Mouse (Mus musculus): ENCODE results near the gene Hectd2. TPM values are rescaled to one million over a fixed set of nuclear protein-coding genes. Genes with fewer than 3 reads are reported as not detected.
A peak's percentile ranks its signal among the peaks of the same experiment; 100 is the strongest.

Hectd2 gene
- polyA plus RNA-seq, 1 experiment from 2014 or later = 6.8 TPM

- Histone ChIP-seq H3K27me3 (ENCODE audit: control insufficient read depth, insufficient read depth, low read length) (no peaks in the 10 kb centered on the region), H3K9ac (ENCODE audit: low read length) (no peak overlapping the region), H3K4me1 (ENCODE audit: control insufficient read depth in 2 of 2, insufficient read depth in 2 of 2, low read length in 2 of 2) (peaks cover 2 to 15% of the 10 kb centered on the region in 2 experiments; a peak in 2 of 4 replicates), H3K27ac (replicated peaks in 1 of 2; ENCODE audit: control insufficient read depth in 1 of 2, insufficient read depth in 1 of 2, low read depth in 2 of 2, low read length in 2 of 2) (no peak overlapping the region), H3K9me3 (ENCODE audit: control insufficient read depth, low read length) (peaks cover 8% of the 10 kb centered on the region), H3K4me3 (ENCODE audit: control insufficient read depth in 1 of 2, insufficient read depth in 1 of 2, low read depth in 1 of 2, low read length in 2 of 2) (no peak overlapping the region), H3K36me3 (ENCODE audit: control insufficient read depth, insufficient read depth, low read length) (peaks cover 10% of the 10 kb centered on the region; the same call in 1 of the 2 replicates), H3K4me2 (ENCODE audit: low read length) (no peak overlapping the region)
- ATAC-seq (ENCODE audit: insufficient number of reproducible peaks, insufficient read depth, low FRiP score, low read depth) = no peak
- 88% methylated on average over 6 of the region's 6 CpGs for WGBS
Observed at GRCm38 (mm10) chr19:36645308-36645889, 91.0 kb downstream of the Hectd2 start.

GRCm38 (mm10) chr19:36646132-36646828, 91.8 kb downstream of the Hectd2 start:
- Histone ChIP-seq H3K9ac (ENCODE audit: low read length) (no peak overlapping the region), H3K36me3 (ENCODE audit: control insufficient read depth, insufficient read depth, low read length) (peaks cover 10% of the 10 kb centered on the region; the same call in 1 of the 2 replicates), H3K4me1 (ENCODE audit: control insufficient read depth in 2 of 2, insufficient read depth in 2 of 2, low read length in 2 of 2) (peaks cover 2 to 12% of the 10 kb centered on the region in 2 experiments; a peak in 2 of 4 replicates), H3K27me3 (ENCODE audit: control insufficient read depth, insufficient read depth, low read length) (no peaks in the 10 kb centered on the region), H3K4me2 (ENCODE audit: low read length) (no peak overlapping the region), H3K4me3 (ENCODE audit: control insufficient read depth in 1 of 2, insufficient read depth in 1 of 2, low read depth in 1 of 2, low read length in 2 of 2) (no peak overlapping the region), H3K9me3 (ENCODE audit: control insufficient read depth, low read length) (peaks cover 8% of the 10 kb centered on the region), H3K27ac (replicated peaks in 1 of 2; ENCODE audit: control insufficient read depth in 1 of 2, insufficient read depth in 1 of 2, low read depth in 2 of 2, low read length in 2 of 2) (no peak overlapping the region)
- ATAC-seq (ENCODE audit: insufficient number of reproducible peaks, insufficient read depth, low FRiP score, low read depth) = peak; percentile 47; the same call in 1 of the 2 replicates
- 65% methylated on average over 7 of the region's 7 CpGs for WGBS

- H3K4me3 ChIP-seq (ENCODE audit: control insufficient read depth in 1 of 2, insufficient read depth in 1 of 2, low read depth in 1 of 2, low read length in 2 of 2) = no peak overlapping the region
- H3K27ac ChIP-seq (replicated peaks in 1 of 2; ENCODE audit: control insufficient read depth in 1 of 2, insufficient read depth in 1 of 2, low read depth in 2 of 2, low read length in 2 of 2) = no peak overlapping the region
- 0 out of 2 replicates have a peak, but pooled peaks cover 3% of the 10 kb centered on the region for H3K36me3 ChIP-seq (ENCODE audit: control insufficient read depth, insufficient read depth, low read length)
- H3K9me3 ChIP-seq (ENCODE audit: control insufficient read depth, low read length) = no peaks in the 10 kb centered on the region
- 88% methylated on average over 1 of the region's 1 CpGs for WGBS
- ATAC-seq (ENCODE audit: insufficient number of reproducible peaks, insufficient read depth, low FRiP score, low read depth) = no peak
- no peaks in the 10 kb centered on the region for H3K4me1 ChIP-seq (ENCODE audit: control insufficient read depth in 2 of 2, insufficient read depth in 2 of 2, low read length in 2 of 2)
- H3K27me3 ChIP-seq (ENCODE audit: control insufficient read depth, insufficient read depth, low read length) = no peaks in the 10 kb centered on the region
- H3K4me2 ChIP-seq (ENCODE audit: low read length) = no peak overlapping the region
- no peak overlapping the region for H3K9ac ChIP-seq (ENCODE audit: low read length)
Observed at GRCm38 (mm10) chr19:36652686-36653085, 98.2 kb downstream of the Hectd2 start.

- 36% methylated on average over 1 of the region's 1 CpGs for WGBS
- Histone ChIP-seq H3K36me3 (ENCODE audit: control insufficient read depth, insufficient read depth, low read length) (no peaks in the 10 kb centered on the region), H3K4me2 (ENCODE audit: low read length) (no peak overlapping the region), H3K27ac (replicated peaks in 1 of 2; ENCODE audit: control insufficient read depth in 1 of 2, insufficient read depth in 1 of 2, low read depth in 2 of 2, low read length in 2 of 2) (peak overlapping the region; percentile 69 to 81; a peak in 3 of 4 replicates), H3K4me3 (ENCODE audit: control insufficient read depth in 1 of 2, insufficient read depth in 1 of 2, low read depth in 1 of 2, low read length in 2 of 2) (no peak overlapping the region), H3K27me3 (ENCODE audit: control insufficient read depth, insufficient read depth, low read length) (no peaks in the 10 kb centered on the region), H3K9ac (ENCODE audit: low read length) (no peak overlapping the region), H3K9me3 (ENCODE audit: control insufficient read depth, low read length) (0 out of 2 replicates have a peak, but pooled peaks cover 4% of the 10 kb centered on the region), H3K4me1 (ENCODE audit: control insufficient read depth in 2 of 2, insufficient read depth in 2 of 2, low read length in 2 of 2) (peaks cover 18 to 46% of the 10 kb centered on the region in 2 experiments)
- no peak for ATAC-seq (ENCODE audit: insufficient number of reproducible peaks, insufficient read depth, low FRiP score, low read depth)
Observed at GRCm38 (mm10) chr19:36662734-36663133, 108.3 kb downstream of the Hectd2 start.

GRCm38 (mm10) chr19:36663918-36664317, 109.5 kb downstream of the Hectd2 start:
- 75% methylated on average over 2 of the region's 2 CpGs for WGBS
- no peaks in the 10 kb centered on the region for H3K36me3 ChIP-seq (ENCODE audit: control insufficient read depth, insufficient read depth, low read length)
- H3K9me3 ChIP-seq (ENCODE audit: control insufficient read depth, low read length) = 0 out of 2 replicates have a peak, but pooled peaks cover 4% of the 10 kb centered on the region
- peak overlapping the region; percentile 15 to 64 for H3K27ac ChIP-seq (replicated peaks in 1 of 2; ENCODE audit: control insufficient read depth in 1 of 2, insufficient read depth in 1 of 2, low read depth in 2 of 2, low read length in 2 of 2)
- no peak overlapping the region for H3K4me2 ChIP-seq (ENCODE audit: low read length)
- H3K27me3 ChIP-seq (ENCODE audit: control insufficient read depth, insufficient read depth, low read length) = no peaks in the 10 kb centered on the region
- no peak for ATAC-seq (ENCODE audit: insufficient number of reproducible peaks, insufficient read depth, low FRiP score, low read depth)
- H3K4me1 ChIP-seq (ENCODE audit: control insufficient read depth in 2 of 2, insufficient read depth in 2 of 2, low read length in 2 of 2) = peaks cover 18 to 56% of the 10 kb centered on the region in 2 experiments
- no peak overlapping the region for H3K4me3 ChIP-seq (ENCODE audit: control insufficient read depth in 1 of 2, insufficient read depth in 1 of 2, low read depth in 1 of 2, low read length in 2 of 2)
- no peak overlapping the region for H3K9ac ChIP-seq (ENCODE audit: low read length)

GRCm38 (mm10) chr19:36664417-36664816, 110.0 kb downstream of the Hectd2 start:
- peak overlapping the region; percentile 38 to 64 for H3K27ac ChIP-seq (replicated peaks in 1 of 2; ENCODE audit: control insufficient read depth in 1 of 2, insufficient read depth in 1 of 2, low read depth in 2 of 2, low read length in 2 of 2)
- no peak for ATAC-seq (ENCODE audit: insufficient number of reproducible peaks, insufficient read depth, low FRiP score, low read depth)
- H3K4me1 ChIP-seq (ENCODE audit: control insufficient read depth in 2 of 2, insufficient read depth in 2 of 2, low read length in 2 of 2) = peaks cover 18 to 61% of the 10 kb centered on the region in 2 experiments
- no peak overlapping the region for H3K4me2 ChIP-seq (ENCODE audit: low read length)
- no peak overlapping the region for H3K4me3 ChIP-seq (ENCODE audit: control insufficient read depth in 1 of 2, insufficient read depth in 1 of 2, low read depth in 1 of 2, low read length in 2 of 2)
- H3K36me3 ChIP-seq (ENCODE audit: control insufficient read depth, insufficient read depth, low read length) = no peaks in the 10 kb centered on the region
- H3K27me3 ChIP-seq (ENCODE audit: control insufficient read depth, insufficient read depth, low read length) = no peaks in the 10 kb centered on the region
- H3K9ac ChIP-seq (ENCODE audit: low read length) = peak overlapping the region; percentile 43
- 29% methylated on average over 6 of the region's 6 CpGs for WGBS
- H3K9me3 ChIP-seq (ENCODE audit: control insufficient read depth, low read length) = 0 out of 2 replicates have a peak, but pooled peaks cover 4% of the 10 kb centered on the region

GRCm38 (mm10) chr19:36665206-36665605, 110.8 kb downstream of the Hectd2 start:
- WGBS = 85% methylated on average over 7 of the region's 7 CpGs
- H3K4me3 ChIP-seq (ENCODE audit: control insufficient read depth in 1 of 2, insufficient read depth in 1 of 2, low read depth in 1 of 2, low read length in 2 of 2) = no peak overlapping the region
- no peaks in the 10 kb centered on the region for H3K36me3 ChIP-seq (ENCODE audit: control insufficient read depth, insufficient read depth, low read length)
- H3K9ac ChIP-seq (ENCODE audit: low read length) = no peak overlapping the region; the same call in 1 of the 2 replicates
- H3K9me3 ChIP-seq (ENCODE audit: control insufficient read depth, low read length) = 0 out of 2 replicates have a peak, but pooled peaks cover 4% of the 10 kb centered on the region
- H3K27ac ChIP-seq (replicated peaks in 1 of 2; ENCODE audit: control insufficient read depth in 1 of 2, insufficient read depth in 1 of 2, low read depth in 2 of 2, low read length in 2 of 2) = peak overlapping the region; percentile 38 to 64; a peak in 3 of 4 replicates
- ATAC-seq (ENCODE audit: insufficient number of reproducible peaks, insufficient read depth, low FRiP score, low read depth) = no peak
- peaks cover 21 to 68% of the 10 kb centered on the region in 2 experiments for H3K4me1 ChIP-seq (ENCODE audit: control insufficient read depth in 2 of 2, insufficient read depth in 2 of 2, low read length in 2 of 2)
- no peaks in the 10 kb centered on the region for H3K27me3 ChIP-seq (ENCODE audit: control insufficient read depth, insufficient read depth, low read length)
- no peak overlapping the region for H3K4me2 ChIP-seq (ENCODE audit: low read length)
